Mouse (Mus musculus) adrenal gland, postnatal 25 days (tissue): ENCODE measurements around the gene Crim1. TPM values are rescaled to one million over a fixed set of nuclear protein-coding genes. Genes with fewer than 3 reads are reported as not detected.
A peak's percentile ranks its signal among the peaks of the same experiment; 100 is the strongest.

Experiments
- DNase-seq: peaks from one replicate; pipeline ENCODE4 v3.0.0; 2021; ENCODE audit warnings: mixed read lengths
- total RNA-seq: library from RNA; stranded (reverse); gene quantifications from 2 replicates; pipeline ENCODE4 v1.2.3, GENCODE M21; 2021

Gene Crim1
- total RNA-seq, 1 experiment from 2014 or later: 38.5 TPM

- DNase-seq: no peak
These were observed 179.2 kb downstream of the Crim1 start for GRCm38 (mm10) chr17:78379079-78379729.

- no peak for DNase-seq
These were observed 179.7 kb downstream of the Crim1 start for GRCm38 (mm10) chr17:78379730-78380245.

DNA sequence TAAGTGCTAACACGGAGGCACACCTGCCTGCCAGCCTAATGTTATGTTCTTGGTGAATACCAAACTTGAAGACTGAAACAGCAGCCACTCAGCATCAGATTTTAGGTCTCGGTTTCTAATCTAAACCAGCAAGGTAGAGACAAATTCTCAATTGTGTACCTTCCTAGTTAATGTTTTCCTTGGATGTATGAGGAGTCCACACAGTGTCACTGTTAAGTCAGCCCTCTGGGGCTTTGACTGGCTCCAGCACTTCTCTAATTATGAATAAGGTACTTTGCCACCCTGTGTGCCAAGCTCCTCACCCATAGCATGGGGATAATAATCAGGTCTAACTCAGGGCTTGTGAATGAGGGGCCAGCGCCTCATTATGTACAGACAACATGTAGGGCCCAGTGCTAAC, 182.3 kb downstream of the Crim1 start:
- no peak for DNase-seq

GRCm38 (mm10) chr17:78387665-78388064, 187.6 kb downstream of the Crim1 start:
- DNase-seq: peak; percentile 35

GRCm38 (mm10) chr17:78388101-78388847, 188.2 kb downstream of the Crim1 start:
- no peak for DNase-seq

- DNase-seq: no peak
These were observed 189.5 kb downstream of the Crim1 start for GRCm38 (mm10) chr17:78389573-78389972.

DNA sequence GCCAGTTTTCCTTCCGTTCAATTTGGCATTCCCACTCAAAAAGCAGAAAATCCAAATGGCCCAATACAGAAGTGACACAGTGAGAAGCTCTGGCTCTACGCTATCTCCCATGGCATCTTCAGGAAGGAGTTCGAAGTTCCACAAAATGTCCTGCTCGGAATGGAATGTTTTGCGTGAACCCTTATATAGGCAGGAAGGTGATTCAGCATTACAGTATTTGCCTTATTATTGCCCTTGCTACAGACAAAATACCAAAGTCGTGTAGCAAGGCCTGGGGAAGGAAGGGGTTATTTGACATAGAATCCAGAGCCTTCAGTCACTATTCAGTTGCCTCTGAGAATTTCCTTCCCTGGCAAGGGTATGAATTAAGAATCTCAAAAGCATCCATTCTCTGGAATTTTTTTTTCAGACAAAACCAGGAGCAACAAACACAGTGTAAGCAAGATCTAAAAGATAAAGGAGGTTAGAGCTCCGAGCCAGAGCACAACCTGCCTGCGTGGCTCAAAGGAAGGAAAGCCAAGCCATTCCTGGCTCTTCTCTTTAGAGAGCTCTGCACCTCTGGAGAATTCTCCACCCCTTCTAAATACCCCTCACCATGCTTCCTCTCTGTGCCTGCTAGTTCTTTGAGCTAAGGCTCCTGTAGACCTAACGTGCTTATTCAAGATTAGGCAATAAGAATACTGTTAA, 192.5 kb downstream of the Crim1 start:
- DNase-seq: no peak

DNA sequence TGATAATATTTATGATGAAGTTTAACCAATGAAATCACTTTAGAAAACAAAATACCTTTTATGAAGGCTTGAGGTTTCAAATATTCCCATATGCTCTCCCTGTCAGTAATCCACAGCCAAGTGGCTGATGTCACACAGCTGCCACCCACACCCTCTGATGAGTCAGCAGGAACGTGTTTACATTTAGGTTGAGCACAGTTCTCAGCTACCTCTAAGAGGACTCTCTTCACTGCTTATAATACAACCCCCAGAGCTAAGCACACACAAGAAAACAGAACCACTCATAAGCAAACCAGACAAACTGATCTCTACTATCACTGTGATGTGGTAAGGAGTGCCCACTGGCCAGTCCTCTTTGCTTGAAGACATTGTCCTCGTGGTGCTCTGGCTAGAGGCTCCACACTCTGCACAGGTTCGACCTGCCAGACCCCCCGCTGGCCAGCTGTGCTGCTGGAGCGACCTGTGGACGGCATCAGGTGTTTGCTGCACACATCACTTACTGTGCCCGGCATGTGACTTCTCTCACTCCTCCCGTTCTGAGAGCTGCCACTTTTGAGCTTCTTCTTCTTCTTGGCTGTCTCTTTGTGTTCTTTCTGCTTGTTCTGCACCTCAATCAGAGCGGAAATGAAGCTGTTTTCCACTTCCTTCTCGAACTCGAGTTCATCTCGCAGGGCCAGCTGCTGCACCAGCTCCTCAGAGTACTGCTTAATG, 200.2 kb downstream of the Crim1 start:
- DNase-seq: no peak

DNA sequence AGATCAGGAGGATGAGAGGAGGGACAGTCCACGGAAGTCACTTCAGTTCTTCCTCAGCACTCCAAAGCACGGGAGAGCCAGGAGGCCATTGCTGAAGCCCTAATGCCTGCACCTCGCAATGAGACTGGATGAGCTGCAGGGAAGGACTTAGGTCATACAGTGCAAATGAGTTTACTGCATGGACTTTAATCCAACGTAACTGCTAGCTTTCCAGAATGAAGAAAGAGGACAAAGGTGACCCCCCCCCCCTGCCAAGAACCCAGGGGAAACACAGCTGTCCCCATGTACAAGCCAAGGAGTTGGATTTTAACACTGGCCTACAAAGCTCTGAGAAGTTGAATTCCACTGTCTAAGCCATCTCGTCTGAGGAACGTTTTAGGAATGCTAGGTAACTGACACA, 201.3 kb downstream of the Crim1 start:
- DNase-seq: no peak

- no peak for DNase-seq
These were observed 201.7 kb downstream of the Crim1 start for GRCm38 (mm10) chr17:78401713-78402112.

- DNase-seq: no peak
These were observed 202.1 kb downstream of the Crim1 start for GRCm38 (mm10) chr17:78402174-78402573.

DNA sequence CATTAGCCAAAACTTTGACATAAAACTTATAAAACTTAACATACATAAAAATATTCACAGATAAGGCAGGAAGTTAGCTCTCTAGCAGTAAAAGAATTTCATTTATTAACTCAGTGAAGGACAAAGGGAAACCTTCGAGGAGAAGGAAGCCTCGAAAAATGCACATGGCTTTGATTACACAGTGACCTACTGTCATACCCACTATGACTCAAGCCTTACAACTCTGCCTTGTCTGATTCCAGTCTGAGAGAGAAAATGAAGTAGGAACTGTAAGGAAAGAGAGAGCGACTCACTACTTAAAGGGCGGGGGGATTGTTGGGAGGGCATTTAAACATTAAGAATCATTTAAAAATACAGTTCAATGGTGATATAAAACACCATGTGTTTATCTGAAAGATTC, 203.2 kb downstream of the Crim1 start:
- no peak for DNase-seq

GRCm38 (mm10) chr17:78403804-78404203, 203.8 kb downstream of the Crim1 start:
- DNase-seq: no peak

DNA sequence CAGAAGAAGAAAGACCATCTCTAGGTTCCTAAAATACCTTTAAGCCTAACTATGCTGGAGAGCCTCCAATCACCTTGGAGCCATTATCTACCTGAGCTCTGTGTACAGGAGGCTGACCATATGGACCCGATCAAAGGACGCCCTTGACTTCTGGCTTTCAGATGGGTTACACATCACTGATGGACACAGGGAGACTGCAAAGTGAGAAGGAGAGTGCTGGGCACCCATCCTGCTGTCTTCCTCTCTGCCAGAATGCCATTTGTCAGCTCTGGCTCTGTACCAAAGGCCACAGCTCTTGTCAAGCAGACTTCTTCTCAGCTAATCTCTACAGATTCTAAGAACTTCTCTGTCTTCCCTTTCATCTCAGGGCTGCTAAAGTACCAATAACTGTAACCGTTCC, 205.3 kb downstream of the Crim1 start:
- peak; percentile 31 for DNase-seq

- no peak for DNase-seq
These were observed 206.8 kb downstream of the Crim1 start for GRCm38 (mm10) chr17:78406854-78407253.

GRCm38 (mm10) chr17:78407581-78407980, 207.5 kb downstream of the Crim1 start:
- peak; percentile 18 for DNase-seq

DNA sequence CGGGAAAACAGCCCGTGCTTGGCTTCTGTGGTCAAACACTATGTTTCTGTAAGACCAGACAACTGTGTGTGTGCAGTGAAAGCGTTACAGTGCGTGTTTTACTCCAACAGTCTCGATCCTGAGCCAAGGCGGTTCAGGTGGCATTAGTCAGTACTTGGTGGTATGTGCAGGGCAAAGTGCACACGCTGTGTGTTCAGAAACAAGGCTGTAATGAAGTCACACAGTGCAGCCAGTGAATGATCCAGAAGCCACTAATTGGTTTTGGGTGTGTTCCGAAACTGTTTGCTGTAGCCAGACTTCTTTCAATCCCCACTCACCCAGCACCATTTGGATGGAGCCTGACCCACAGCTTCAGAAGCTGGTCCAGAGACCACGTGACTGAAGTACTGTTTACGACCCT, 208.3 kb downstream of the Crim1 start:
- no peak for DNase-seq

DNA sequence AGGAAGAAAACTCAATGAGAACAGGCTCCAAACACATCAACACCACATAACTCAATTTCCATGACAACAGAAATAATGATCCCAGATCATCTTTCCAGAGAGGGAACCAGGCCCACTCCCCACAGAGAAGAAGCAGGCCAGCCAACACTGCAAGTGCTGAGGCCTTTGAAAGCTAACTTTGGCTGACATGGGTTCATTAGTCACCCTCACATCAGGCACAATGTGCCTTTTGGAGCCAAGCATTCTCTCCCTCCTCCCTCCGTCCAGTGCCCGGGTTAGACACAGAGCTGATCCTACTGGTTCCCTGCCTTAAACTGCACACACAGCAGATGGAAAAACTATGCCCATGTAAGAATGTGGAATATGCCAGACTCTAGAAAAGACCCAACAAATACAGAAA, 209.9 kb downstream of the Crim1 start:
- DNase-seq: no peak

DNA sequence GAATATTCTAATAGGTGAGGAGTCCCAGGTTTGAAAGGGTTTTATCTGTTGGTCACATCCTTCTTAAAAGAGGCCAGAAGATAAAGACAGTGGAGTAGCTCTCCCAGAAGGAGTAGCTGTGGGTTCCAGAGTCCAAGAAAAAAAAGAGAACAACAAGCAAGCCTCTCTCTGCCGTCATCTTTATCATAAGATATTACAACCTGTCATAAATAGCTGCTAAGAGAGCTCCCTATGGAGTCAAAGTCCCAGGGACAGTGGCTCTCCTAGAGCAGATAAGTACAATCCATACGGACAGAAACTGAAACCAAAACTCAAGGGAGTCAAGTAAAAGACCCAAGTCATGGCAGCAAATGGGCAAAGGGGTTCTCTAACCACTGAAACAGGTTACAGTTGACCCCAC, 215.2 kb downstream of the Crim1 start:
- no peak for DNase-seq

DNA sequence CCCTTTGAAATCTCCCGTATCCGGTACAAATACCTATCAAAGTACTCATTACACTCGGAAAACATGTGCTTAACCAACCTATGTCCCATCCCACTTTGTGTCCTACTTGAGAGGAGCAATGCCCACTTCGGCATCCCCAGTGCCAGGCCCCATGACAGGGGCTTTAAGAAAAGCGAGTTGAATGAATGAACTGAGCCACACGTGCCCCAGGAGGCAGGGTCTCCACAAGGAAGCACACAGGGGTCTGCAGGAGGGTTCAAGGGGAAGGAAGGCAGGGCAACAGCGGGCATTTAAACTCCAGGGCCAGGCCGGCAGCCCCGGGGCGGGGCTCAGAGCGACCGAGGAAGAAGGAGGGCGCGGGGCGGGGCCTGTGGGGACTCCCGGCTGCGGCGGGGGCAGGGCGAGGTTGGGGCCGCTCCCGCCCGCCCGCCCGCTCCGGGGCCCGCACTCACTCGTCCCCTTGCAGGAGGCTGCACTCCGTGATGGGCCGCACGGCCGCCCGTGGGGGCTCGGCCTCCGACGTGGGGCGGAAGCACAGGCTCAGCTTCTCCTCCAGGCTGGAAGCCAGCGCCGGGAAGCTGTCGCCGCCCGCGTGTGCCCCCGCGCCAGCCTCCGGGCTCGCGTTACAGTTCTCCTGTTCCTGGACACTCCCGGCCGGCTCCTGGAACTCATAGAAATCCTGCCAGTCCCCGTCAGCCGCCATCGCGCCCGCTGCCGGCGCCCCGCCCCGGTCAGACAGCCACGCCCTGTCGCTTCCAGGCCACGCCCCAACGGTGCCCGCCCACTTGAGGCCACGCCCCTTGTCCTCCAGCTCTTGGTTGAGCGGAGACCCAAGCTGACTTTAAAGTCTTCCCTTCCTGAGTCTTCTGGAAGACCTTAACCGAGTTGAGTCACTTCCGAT, 217.6 kb downstream of the Crim1 start, which contains the start of gene Fez2:
TSS of gene Fez2 (minus strand) at position 772 of the 901 bp plus-strand sequence.
- peak; percentile 96 for DNase-seq

DNA sequence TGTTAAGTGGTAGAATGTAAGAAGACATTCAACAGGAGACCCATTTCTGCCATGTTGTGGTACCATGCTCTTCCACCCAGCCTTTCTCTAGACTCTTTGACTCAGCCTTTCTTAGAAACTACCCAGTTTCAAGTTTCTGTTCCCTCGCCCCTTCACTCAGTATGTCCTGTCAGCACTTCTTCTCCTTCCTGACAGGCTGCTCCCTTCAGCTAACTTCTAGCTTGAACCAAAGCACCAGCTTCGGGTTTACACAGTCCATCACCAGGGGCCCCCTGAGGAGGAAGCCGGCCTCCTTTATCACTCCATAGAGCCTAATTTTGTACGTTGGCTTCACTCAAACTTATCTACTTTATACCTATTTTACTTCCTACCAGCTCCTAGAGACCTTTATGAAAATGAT, 219.2 kb downstream of the Crim1 start:
- no peak for DNase-seq
